Mouse (Mus musculus) G1E (cell line): ENCODE measurements at regions not wholly inside any gene's neighbourhood (a gene's known extent, or its start where the extent isn't known, plus 50 kb on each side); places are given as distances from the start of the nearest gene placed in this dataset.

Experiments
- CTCF ChIP-seq: IDR thresholded peaks from 2 replicates; pipeline ENCODE4 v1.5.1; 2012; ENCODE audit warnings: low read depth, low read length, inconsistent platforms, mixed read lengths
- GATA1 ChIP-seq: IDR thresholded peaks from 2 replicates; pipeline ENCODE4 v1.6.1; 2012; ENCODE audit warnings: borderline replicate concordance, low read length, inconsistent platforms, mixed read lengths

- peak; percentile 17; the same call in 1 of the 2 replicates for TF ChIP-seq CTCF
- TF ChIP-seq GATA1: no peak
Observed at GRCm38 (mm10) chr19:59742946-59743345, 200.5 kb downstream of the Rab11fip2 start.
